Mouse (Mus musculus): Measurements from ENCODE around the gene Bsn.

Bsn gene

DNA sequence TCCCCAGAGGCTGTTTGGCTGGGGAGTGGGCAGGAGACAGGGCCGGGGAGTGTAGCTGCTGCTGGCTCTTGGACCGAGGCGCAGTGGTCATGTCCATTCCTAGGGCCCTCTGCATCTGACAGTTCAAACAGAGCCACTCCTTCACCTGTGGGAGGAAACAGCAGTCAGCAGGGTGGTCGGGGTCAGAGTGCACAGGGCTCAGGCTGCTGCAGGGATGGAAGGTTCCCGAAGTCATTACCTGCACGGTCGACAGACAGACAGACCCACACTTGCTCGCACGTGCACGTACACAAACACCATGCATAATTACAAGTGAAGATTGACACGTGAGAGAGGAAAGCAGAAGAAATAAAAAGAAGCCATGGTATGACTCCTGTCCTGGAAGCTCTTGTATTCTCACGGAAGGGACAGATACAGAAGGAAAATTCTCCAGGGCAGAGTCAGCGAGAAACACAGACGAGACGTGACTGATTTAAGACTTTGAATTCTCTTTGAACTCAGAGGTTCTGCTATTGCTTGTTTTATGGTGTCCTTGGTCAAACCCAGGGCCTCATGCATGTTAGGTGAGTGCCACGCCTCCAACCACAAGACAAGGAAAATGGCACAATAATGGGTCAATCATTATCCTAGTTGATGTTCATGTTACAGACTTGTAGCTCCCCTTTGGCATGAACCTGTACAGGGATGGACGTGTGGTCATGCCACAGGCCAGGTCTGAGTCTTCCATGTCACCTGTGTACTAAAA, 63.6 kb downstream of the Bsn start:
- no peak for DNase-seq (ENCODE audit: low spot score in 2 of 2)

DNA sequence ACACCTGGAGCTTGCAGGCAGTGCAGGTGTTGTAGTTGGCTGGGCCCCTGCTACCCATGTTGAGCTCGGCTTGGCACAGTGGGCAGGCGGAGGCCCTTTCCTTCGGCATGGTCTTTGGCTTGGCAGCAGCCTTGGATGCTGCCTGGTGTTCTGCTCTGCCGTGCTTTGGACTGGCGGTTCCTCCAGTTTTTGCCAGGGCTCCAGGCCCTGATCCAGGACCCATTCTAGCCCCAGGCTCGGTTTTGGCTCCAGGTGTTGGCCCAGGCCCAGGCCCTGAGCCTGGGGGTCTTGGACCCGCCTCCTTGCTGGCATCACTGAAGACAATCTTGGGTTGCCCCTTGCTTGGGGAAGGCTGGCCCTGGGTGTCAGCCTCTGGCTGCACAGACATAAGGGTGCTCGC, 64.5 kb downstream of the Bsn start:
- no peak for DNase-seq (ENCODE audit: low spot score in 2 of 2)

DNA sequence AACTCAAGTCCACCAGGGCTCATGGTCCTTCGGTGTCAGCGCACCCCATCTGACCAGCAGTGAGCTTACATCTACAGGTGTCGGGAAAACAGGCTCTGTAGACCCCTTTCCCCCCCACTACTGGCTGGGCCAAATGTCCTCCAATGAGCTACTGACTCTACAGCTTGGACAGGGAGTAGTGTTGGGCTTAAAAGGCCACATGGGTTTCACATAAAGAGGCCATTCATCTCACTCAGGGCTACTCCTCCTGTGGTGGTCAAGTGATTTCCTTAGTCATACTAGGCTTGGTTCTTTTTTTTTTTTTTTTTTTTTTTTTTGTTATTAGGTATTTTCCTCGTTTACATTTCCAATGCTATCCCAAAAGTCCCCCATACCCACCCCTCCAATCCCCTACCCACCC, 66.3 kb downstream of the Bsn start:
- no peak for DNase-seq (ENCODE audit: low spot score in 2 of 2)

DNA sequence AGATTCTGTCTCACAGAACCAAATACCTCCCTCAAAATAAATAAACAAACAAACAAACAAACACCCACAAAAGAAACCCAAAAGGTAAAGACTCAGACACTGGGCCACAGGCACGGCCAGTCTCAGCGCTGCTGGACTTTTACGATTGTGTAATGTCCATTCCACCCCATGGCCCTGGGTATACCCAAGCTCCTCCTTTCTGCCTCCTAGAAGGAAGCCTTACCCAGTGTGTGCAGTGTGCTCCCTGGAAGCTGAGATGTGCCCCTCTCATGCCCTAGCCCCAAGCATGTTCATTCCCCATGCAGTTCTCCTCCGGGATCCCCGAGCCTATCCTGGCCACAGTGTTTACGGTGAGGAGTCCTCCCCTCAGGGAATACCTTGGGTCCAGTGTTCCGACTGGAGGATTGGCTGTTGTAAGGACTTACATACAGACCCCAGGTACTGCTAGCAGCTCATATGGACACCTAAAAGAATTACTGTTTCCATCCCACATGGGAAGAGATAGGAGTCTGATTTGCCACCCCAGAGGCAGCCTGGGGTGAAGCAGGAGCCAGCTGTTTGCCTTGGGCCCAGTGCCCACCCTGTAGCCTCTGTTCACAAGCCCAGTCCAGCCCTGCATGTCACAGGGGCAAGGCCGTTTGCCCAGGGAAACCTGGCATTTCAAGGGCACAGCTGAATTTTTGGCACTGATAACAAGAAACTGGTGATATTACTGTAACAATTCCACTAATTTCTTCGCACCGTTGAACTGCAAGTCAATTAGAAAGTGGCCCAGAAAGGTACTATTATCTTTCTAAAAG, 68.8 kb downstream of the Bsn start:
- DNase-seq (ENCODE audit: low spot score in 2 of 2), result no peak

DNA sequence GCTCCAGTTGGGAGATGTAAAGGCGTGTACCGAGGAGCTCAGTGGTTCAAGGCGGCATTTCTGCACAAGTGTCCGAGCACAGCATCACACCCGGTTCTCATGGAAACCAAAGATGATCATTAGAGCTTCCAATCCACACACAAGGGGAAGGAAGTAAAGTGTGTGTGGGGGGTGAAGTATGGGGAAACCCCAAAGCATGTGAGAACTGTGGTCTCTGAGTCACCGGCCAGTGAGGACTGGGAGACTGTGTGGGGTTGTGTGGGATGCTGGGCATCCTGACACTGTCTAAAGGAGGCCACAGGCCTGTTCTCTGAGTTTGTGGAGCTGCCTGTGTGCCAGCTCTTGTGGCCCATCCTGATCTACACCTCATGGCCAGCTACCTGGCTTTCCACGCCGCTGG, 69.5 kb downstream of the Bsn start:
- no peak for DNase-seq (ENCODE audit: low spot score in 2 of 2)

DNA sequence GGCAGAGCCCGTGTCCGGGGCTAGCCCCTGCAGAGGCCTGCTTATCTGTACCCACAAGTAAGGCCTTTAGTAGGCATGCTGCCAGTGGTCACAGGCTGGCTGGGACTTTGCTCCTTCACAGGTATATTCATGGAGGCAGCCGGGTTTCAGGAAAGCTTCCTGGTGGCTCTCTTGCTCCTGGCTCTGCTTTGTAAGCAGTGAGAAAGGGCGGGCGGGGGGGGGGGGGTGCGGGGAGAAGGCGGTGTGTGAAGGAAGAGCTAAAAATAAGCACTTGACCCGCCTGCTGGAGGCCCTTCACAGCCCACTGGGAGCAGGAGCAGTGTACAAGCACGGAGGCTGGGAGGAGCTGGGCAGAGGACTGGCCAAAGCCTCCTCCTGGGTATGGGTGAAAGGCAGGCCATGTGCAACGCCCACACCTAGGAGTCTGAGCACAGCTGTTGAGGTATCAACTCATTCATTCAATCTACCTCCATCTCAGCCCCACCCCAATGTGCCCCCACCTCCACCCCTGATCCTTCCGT, 70.2 kb downstream of the Bsn start:
- DNase-seq (ENCODE audit: low spot score in 2 of 2), result no peak

DNA sequence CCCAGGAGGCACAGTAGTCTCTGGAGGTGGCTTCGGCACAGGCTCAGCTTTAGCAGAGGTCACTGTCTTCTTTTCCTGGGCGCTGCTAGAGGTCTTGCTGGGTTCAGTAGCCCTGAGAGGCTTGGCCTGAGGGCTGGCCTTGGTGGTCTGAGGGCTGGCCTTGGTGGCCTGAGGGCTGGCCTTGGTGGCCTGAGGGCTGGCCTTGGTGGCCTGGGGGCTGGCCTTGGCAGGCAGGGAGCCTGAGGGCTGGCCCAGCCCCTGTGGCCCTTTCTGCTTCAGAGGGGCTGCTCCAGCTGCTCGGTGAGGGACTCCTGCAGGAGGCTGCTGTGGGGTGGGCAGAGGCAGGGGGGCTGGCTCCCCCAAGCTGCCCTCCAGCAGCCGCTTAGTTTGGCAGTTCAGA, 73.0 kb downstream of the Bsn start:
- no peak for DNase-seq (ENCODE audit: low spot score in 2 of 2)

DNA sequence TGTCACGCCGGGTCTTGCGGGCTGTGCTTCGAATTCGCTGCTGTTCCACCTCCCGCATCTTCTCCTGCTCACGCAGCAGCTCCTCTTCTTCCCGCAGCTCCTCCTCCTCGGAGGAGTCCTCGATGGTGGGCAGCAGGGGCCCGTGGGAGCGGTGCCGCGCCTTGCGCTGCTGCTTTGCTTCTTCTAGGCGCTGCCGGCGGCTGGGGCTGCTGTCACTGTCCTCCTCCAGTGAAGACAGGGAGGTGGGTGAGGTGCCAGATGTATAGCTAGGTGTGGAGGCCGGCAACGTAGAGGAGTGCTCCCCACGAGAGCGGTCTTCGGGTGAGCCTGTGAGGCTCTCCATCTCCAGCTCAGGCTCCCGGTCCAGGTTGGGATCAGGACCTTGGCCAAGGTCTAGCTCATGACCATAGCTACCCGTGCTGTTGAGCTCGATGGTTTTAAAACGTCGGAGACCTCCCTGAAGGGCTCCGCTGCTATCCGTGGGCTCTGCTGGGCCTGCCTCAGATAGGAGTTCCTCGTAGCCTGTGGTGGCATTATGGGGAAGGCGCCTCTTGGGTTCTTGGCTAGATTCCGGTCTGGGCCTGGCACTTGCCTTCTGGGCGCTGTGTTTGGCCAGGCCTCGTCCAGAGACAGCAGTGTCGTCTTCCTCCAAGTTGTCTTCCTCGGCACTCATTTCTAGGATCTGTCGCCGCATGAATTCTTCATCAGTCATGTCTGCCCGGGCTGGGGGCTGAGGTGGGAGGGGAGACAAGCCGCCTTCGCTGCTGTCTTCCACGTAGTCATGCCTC, 74.7 kb downstream of the Bsn start:
- no peak for DNase-seq (ENCODE audit: low spot score in 2 of 2)

DNA sequence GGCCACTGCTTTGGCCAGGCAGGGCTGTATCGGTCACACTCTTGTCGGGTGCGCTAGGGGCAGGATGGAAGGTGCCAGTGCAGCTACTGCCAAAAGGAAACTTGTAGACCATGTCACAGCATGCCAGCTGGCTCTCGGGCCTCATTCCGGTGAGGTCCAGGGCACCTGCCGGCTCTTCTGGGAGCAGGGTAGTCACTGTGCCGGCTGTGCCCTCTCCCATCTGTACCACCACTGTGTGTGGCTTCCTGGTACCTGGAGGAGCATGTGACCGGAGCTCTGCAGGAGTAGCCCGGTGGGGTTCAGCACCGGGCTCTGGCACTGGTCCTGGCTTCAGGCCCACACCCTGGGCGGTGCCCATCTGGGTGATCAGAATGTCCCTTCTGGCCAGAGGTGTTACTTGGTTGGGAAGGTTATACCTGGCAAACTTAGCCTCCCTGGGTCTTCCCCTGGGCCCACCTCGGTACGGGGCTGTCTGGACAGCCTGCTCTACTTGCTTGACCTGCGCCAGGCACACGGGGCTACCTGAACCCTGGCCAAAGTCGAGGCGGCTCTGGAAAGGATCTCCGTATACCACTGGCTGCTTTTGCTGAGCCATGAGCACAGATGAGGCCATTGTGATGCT, 77.4 kb downstream of the Bsn start:
- DNase-seq (ENCODE audit: low spot score in 2 of 2), result no peak

DNA sequence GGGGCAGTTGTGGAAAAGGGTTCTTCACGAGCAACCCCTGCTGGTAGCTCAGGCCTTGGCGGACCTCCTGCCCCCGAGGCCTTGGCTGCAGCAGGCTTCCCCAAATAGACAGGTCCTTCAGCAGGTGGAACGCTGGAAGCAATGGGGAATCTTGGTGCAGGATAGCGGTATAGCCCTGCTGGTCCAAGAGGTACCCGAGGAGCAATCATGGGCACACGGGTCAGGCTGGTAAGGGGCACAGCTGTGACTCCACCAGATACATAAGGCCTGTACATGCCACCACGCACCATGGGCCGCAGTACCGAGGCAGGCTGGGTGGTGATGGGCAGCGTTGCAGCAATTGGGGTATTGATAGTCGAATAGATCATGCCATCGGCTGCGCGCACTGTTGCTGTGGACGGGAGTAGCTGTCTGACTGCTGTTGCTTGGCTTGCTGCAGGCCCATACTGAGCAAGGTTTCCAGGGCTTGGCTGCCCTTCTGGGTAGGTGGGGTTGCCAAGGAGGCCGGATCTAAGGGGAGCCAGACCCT, 78.5 kb downstream of the Bsn start:
- DNase-seq (ENCODE audit: low spot score in 2 of 2), result no peak

DNA sequence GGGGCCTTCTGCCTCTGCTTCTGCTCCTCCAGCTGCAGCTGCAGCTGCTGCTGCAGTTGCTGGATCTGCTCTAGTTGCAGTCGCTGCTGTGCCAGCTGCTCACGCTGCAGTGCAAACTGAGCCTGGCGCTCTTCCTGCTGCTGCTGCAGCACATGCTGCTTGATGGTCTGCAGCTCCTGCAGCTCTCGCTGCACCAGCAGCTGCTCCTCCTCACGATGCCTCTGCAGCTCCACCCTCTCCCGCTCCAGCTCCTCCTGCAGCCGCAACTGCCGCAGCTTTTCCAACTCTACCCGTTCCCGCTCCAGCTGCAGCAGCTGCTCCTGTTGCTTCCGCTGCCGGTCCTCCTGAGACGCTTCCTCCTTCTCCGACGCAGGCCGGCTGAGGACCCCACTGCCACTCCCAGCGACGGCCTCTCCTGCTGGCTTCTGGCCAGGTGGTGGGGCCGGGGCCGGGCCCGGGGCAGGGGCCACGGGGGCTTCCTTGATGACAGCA, 79.0 kb downstream of the Bsn start:
- no peak for DNase-seq (ENCODE audit: low spot score in 2 of 2)

DNA sequence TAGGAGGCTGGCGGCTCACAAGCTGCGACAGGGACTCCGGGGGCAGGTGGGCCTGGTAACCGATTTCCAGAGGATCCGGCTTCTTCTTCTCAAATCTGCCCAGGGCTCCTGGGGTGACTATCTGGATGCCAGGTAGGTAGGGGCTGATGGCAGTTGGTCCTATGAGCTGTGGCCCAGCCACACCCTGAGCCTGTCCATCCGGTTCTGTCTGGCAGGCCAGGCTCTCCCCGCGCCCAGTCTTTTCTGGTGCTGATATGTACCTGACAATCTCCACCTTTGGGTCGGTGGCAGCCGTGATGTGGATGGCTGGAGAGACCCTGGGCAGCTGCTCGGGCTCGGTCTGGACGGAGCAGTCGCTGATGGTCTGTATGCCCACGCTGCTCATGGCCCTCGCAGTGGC, 80.0 kb downstream of the Bsn start:
- no peak for DNase-seq (ENCODE audit: low spot score in 2 of 2)

DNA sequence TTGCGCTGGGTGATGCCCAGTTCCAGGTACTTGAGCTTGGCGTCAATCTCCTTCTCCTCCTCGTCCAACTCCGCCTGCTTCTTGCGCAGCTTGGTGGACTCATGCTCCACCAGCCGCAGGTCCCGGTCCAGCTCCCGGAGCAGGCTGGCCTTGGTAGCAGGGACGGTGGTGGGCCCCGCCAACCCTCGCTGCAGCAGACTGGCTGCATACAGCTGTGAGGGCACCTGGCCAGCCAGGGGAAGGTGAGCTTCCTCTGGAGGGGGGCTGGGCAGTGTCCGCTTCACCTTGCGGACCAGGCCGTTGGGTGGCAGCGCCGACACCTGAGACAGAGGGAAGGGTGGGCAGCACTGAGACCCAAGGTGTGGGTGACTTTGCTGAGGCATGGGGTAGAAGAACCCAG, 82.3 kb downstream of the Bsn start:
- DNase-seq (ENCODE audit: low spot score in 2 of 2), result no peak

DNA sequence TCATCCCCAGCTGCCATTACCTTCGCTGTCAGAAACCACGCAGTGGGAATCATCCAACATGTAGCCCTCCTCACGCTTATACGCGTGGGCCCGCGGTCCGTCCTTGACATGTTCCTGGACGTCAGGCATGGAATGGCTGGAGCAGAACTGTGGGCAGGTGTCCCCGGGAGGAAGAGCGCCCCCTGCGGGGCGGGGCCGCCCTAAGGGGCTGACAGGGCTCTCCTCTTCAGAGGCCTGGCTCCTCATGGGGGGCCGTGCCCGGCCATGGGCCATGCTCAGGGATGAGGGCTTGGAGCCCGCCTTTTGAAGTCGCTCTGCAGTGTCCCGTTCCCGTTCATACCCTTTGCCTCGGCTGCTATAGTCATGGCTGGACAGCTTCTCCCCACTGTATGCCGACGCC, 84.1 kb downstream of the Bsn start:
- no peak for DNase-seq (ENCODE audit: low spot score in 2 of 2)

DNA sequence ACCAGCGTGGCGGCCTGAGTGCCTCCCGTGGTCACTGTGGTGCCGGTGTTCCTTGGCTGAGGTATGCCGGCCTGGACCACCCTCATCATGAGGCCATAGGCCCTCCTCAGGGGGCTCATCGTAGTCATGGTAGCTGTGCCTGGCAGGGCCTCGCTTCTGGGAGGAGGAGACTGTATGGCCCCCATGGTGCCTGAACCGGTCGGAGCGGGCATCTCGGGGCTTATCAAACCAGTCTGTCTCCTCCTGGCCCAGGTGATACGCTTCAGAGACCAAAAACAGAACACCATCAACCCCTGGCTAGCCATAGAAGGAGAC, 84.7 kb downstream of the Bsn start:
- DNase-seq (ENCODE audit: low spot score in 2 of 2), result no peak

DNA sequence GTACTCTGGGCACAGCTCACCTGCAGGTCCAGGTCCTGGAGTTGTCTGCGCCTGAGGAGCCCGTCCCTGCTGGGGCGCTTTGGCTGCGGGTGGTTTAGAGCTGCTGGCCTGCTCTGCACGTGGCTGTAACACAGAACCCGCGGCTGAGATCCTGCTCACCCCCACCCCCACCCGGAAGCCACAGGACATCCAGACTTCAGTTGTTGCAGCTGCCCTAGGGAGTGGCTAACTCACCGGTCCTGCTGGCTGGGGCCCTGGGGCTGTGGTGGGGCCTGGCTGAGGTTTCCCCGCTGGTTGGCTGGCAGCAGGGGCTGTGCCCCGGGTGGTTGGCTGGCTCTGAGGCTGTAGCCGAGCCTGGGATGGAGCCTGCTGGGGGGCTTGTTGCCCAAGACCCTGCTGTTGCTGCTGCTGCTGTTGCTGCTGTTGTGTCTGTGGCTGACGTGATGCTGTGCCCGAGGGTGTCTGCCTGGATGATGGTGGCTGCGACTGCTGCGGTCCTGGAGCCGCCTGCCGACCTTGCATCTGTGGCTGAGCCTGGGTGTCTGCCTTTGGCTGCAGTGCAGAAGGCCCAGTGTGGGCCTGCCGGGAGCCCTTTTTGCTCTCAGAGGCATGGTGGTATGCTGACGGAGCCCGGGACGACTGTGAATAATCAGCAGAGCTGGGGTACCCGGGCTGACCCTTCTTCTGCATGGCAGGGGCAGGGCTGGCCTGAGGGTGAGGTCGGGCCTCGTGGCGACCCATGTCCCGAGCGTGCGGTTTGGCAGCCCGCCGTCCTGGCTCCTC, 85.2 kb downstream of the Bsn start:
- no peak for DNase-seq (ENCODE audit: low spot score in 2 of 2)

DNA sequence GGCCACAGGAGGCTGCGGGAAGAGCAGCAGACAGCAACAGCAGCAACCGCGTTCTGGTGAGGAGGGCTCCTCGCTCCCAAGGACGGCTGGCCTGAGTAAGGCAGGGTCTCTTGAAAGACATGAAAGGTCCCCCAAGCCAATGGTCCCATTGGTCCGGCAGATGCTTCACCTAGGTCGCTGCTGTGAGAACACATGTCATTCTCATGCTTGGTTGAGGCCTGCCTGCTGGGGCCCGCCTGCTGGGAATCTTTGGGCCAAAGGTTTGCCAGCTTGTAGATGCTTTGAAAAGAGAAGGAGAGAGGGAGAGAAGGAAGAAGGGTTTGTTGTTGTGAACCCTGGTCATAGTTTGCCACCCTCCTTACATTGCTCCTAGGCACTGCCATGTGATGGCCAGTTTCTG, 90.6 kb downstream of the Bsn start:
- DNase-seq (ENCODE audit: low spot score in 2 of 2), result no peak

DNA sequence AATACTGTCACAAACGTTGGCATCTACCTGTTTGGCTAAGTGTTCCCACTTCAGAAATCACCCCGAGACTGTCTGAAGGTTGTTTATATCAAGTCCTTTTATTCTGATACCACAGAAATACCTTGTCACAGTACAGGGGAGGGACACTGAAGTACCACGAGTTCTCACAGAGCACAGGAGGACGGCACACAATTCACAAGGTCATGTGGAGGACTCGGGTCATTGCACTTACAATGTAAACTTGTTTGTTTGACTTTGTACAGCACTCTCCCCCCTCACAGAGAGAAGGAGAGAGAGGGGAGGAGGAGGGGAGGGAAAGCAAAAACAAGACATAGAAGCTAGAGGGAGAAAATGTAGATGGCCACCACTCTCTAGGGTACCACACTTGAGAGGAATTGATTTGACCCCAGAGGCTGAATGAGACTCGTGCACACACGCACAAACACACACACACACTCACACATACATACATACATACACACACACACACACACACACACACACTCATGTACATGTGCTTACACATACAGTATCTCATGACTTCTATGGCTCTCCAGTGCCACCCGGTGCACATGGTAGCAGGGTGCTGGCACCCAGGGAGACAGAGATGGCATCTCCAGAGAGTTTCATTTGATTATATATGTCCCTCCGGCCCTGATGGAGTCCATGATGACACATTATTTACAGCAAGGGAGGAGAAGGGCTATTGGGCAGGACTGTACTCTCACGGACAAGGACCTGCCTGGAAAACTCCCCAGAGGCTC, 94.1 kb downstream of the Bsn start:
- no peak for DNase-seq (ENCODE audit: low spot score in 2 of 2)

DNA sequence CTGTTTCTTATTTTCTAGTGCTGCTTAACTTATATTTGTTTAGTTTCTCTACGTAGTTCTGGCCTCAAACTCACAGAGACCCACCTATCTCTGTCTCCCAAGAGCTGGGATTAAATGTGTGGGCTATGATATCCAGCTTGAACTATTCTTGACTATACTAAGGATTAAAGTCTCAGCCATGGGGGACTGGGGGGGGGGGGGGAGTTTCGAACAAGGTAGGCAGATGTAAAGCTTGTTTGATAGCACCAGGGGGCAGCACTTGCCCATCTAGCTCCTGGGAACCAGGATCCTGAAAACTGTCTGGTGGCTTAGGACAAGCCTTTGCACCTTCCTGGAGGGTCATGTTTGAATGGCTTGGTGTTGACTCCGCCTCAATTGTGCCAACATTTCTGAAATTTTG, 94.7 kb downstream of the Bsn start:
- no peak for DNase-seq (ENCODE audit: low spot score in 2 of 2)

DNA sequence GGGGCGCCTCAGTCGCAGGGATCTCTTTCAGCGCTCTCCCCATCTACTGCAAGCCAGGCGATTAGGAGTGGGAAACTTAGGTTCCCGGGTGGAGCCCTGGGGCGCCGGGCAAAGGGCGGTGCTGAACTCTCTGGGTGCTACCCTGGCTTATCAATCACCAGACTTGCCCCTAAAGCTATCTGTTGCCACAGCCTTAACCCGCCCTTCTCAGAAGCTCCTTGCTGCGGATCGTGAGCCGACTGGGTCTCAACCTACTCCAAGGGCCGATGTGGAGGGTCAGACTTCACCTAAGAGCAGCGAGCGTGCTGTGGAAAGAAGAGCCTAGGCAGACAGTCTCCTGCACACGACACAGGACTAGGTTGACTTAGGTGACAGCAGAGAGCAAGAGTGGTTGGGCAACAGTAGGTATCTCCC, 95.2 kb downstream of the Bsn start:
- no peak for DNase-seq (ENCODE audit: low spot score in 2 of 2)
